Mouse (Mus musculus): ENCODE data around the gene Kif5c. TPM values are rescaled to one million over a fixed set of nuclear protein-coding genes. Genes with fewer than 3 reads are reported as not detected.
A peak's percentile ranks its signal among the peaks of the same experiment; 100 is the strongest.

Kif5c gene
- polyA plus RNA-seq, 1 experiment from 2014 or later, result 4.4 TPM

- no peak overlapping the region for H3K4me3 ChIP-seq (ENCODE audit: low read length)
- H3K27ac ChIP-seq (ENCODE audit: low read length), result no peak overlapping the region
- H3K27me3 ChIP-seq (replicated peaks; ENCODE audit: control insufficient read depth, insufficient read depth, low read length), result no peaks in the 10 kb centered on the region
- H3K4me1 ChIP-seq (ENCODE audit: control insufficient read depth, insufficient read depth, low read length), result no peaks in the 10 kb centered on the region
- H3K4me2 ChIP-seq (ENCODE audit: low read depth, low read length), result 0 out of 2 replicates have a peak overlapping the region, but pooled peaks have one; percentile 25
- no peak for ATAC-seq
- WGBS, result 32% methylated on average over 9 of the region's 9 CpGs
- no peaks in the 10 kb centered on the region for H3K36me3 ChIP-seq (ENCODE audit: control insufficient read depth, insufficient read depth, low read length)
- H3K9ac ChIP-seq (ENCODE audit: low read depth, low read length), result no peak overlapping the region
- H3K9me3 ChIP-seq (ENCODE audit: control insufficient read depth, low read length), result no peaks in the 10 kb centered on the region
Observed at GRCm38 (mm10) chr2:49720343-49720742, 101.2 kb downstream of the Kif5c start.

- H3K4me3 ChIP-seq (ENCODE audit: low read length), result no peak overlapping the region
- peaks cover 1% of the 10 kb centered on the region; the same call in 1 of the 2 replicates for H3K4me1 ChIP-seq (ENCODE audit: control insufficient read depth, insufficient read depth, low read length)
- no peaks in the 10 kb centered on the region for H3K9me3 ChIP-seq (ENCODE audit: control insufficient read depth, low read length)
- H3K4me2 ChIP-seq (ENCODE audit: low read depth, low read length), result no peak overlapping the region
- no peaks in the 10 kb centered on the region for H3K36me3 ChIP-seq (ENCODE audit: control insufficient read depth, insufficient read depth, low read length)
- no peaks in the 10 kb centered on the region for H3K27me3 ChIP-seq (replicated peaks; ENCODE audit: control insufficient read depth, insufficient read depth, low read length)
- ATAC-seq, result no peak
- no peak overlapping the region for H3K27ac ChIP-seq (ENCODE audit: low read length)
- 60% methylated on average over 9 of the region's 9 CpGs for WGBS
- H3K9ac ChIP-seq (ENCODE audit: low read depth, low read length), result no peak overlapping the region
Observed at GRCm38 (mm10) chr2:49722331-49722730, 103.2 kb downstream of the Kif5c start.

GRCm38 (mm10) chr2:49722983-49723382, 103.9 kb downstream of the Kif5c start:
- 72% methylated on average over 13 of the region's 13 CpGs for WGBS
- Histone ChIP-seq H3K27me3 (replicated peaks; ENCODE audit: control insufficient read depth, insufficient read depth, low read length) (no peaks in the 10 kb centered on the region), H3K4me3 (ENCODE audit: low read length) (no peak overlapping the region), H3K4me2 (ENCODE audit: low read depth, low read length) (no peak overlapping the region), H3K9ac (ENCODE audit: low read depth, low read length) (no peak overlapping the region), H3K4me1 (ENCODE audit: control insufficient read depth, insufficient read depth, low read length) (peaks cover 3% of the 10 kb centered on the region; the same call in 1 of the 2 replicates), H3K36me3 (ENCODE audit: control insufficient read depth, insufficient read depth, low read length) (no peaks in the 10 kb centered on the region), H3K27ac (ENCODE audit: low read length) (no peak overlapping the region), H3K9me3 (ENCODE audit: control insufficient read depth, low read length) (no peaks in the 10 kb centered on the region)
- ATAC-seq, result no peak

GRCm38 (mm10) chr2:49726672-49727071, 107.6 kb downstream of the Kif5c start:
- Histone ChIP-seq H3K27ac (ENCODE audit: low read length) (no peak overlapping the region), H3K4me1 (ENCODE audit: control insufficient read depth, insufficient read depth, low read length) (peaks cover 11% of the 10 kb centered on the region), H3K9me3 (ENCODE audit: control insufficient read depth, low read length) (no peaks in the 10 kb centered on the region), H3K9ac (ENCODE audit: low read depth, low read length) (no peak overlapping the region), H3K27me3 (replicated peaks; ENCODE audit: control insufficient read depth, insufficient read depth, low read length) (no peaks in the 10 kb centered on the region), H3K4me3 (ENCODE audit: low read length) (no peak overlapping the region), H3K4me2 (ENCODE audit: low read depth, low read length) (no peak overlapping the region), H3K36me3 (ENCODE audit: control insufficient read depth, insufficient read depth, low read length) (no peaks in the 10 kb centered on the region)
- WGBS, result 87% methylated on average over 11 of the region's 11 CpGs
- no peak for ATAC-seq

GRCm38 (mm10) chr2:49727199-49727598, 108.1 kb downstream of the Kif5c start:
- 7% methylated on average over 7 of the region's 7 CpGs for WGBS
- H3K9ac ChIP-seq (ENCODE audit: low read depth, low read length), result no peak overlapping the region
- no peaks in the 10 kb centered on the region for H3K27me3 ChIP-seq (replicated peaks; ENCODE audit: control insufficient read depth, insufficient read depth, low read length)
- H3K27ac ChIP-seq (ENCODE audit: low read length), result no peak overlapping the region
- peak; percentile 86 for ATAC-seq
- no peak overlapping the region for H3K4me2 ChIP-seq (ENCODE audit: low read depth, low read length)
- no peak overlapping the region for H3K4me3 ChIP-seq (ENCODE audit: low read length)
- peaks cover 11% of the 10 kb centered on the region for H3K4me1 ChIP-seq (ENCODE audit: control insufficient read depth, insufficient read depth, low read length)
- no peaks in the 10 kb centered on the region for H3K9me3 ChIP-seq (ENCODE audit: control insufficient read depth, low read length)
- no peaks in the 10 kb centered on the region for H3K36me3 ChIP-seq (ENCODE audit: control insufficient read depth, insufficient read depth, low read length)

GRCm38 (mm10) chr2:49727686-49728085, 108.6 kb downstream of the Kif5c start:
- H3K27ac ChIP-seq (ENCODE audit: low read length), result no peak overlapping the region
- H3K27me3 ChIP-seq (replicated peaks; ENCODE audit: control insufficient read depth, insufficient read depth, low read length), result no peaks in the 10 kb centered on the region
- no peak overlapping the region for H3K4me3 ChIP-seq (ENCODE audit: low read length)
- no peak overlapping the region for H3K9ac ChIP-seq (ENCODE audit: low read depth, low read length)
- H3K4me1 ChIP-seq (ENCODE audit: control insufficient read depth, insufficient read depth, low read length), result peaks cover 11% of the 10 kb centered on the region
- 75% methylated on average over 4 of the region's 4 CpGs for WGBS
- H3K36me3 ChIP-seq (ENCODE audit: control insufficient read depth, insufficient read depth, low read length), result no peaks in the 10 kb centered on the region
- peak; percentile 16; the same call in 1 of the 2 replicates for ATAC-seq
- no peak overlapping the region for H3K4me2 ChIP-seq (ENCODE audit: low read depth, low read length)
- no peaks in the 10 kb centered on the region for H3K9me3 ChIP-seq (ENCODE audit: control insufficient read depth, low read length)

GRCm38 (mm10) chr2:49728896-49729610, 110.0 kb downstream of the Kif5c start:
- 80% methylated on average over 10 of the region's 10 CpGs for WGBS
- Histone ChIP-seq H3K27me3 (replicated peaks; ENCODE audit: control insufficient read depth, insufficient read depth, low read length) (no peaks in the 10 kb centered on the region), H3K9ac (ENCODE audit: low read depth, low read length) (no peak overlapping the region), H3K36me3 (ENCODE audit: control insufficient read depth, insufficient read depth, low read length) (no peaks in the 10 kb centered on the region), H3K4me2 (ENCODE audit: low read depth, low read length) (no peak overlapping the region), H3K9me3 (ENCODE audit: control insufficient read depth, low read length) (no peaks in the 10 kb centered on the region), H3K27ac (ENCODE audit: low read length) (no peak overlapping the region), H3K4me3 (ENCODE audit: low read length) (no peak overlapping the region), H3K4me1 (ENCODE audit: control insufficient read depth, insufficient read depth, low read length) (peaks cover 11% of the 10 kb centered on the region)
- no peak for ATAC-seq

- WGBS, result 75% methylated on average over 2 of the region's 2 CpGs
- H3K9me3 ChIP-seq (ENCODE audit: control insufficient read depth, low read length), result no peaks in the 10 kb centered on the region
Observed at GRCm38 (mm10) chr2:49729611-49729969, 110.5 kb downstream of the Kif5c start.

GRCm38 (mm10) chr2:49730183-49730582, 111.1 kb downstream of the Kif5c start:
- H3K27ac ChIP-seq (ENCODE audit: low read length), result no peak overlapping the region
- no peaks in the 10 kb centered on the region for H3K36me3 ChIP-seq (ENCODE audit: control insufficient read depth, insufficient read depth, low read length)
- 43% methylated on average over 5 of the region's 5 CpGs for WGBS
- H3K4me2 ChIP-seq (ENCODE audit: low read depth, low read length), result no peak overlapping the region
- H3K9ac ChIP-seq (ENCODE audit: low read depth, low read length), result no peak overlapping the region
- ATAC-seq, result peak; percentile 64
- H3K9me3 ChIP-seq (ENCODE audit: control insufficient read depth, low read length), result no peaks in the 10 kb centered on the region
- peaks cover 11% of the 10 kb centered on the region for H3K4me1 ChIP-seq (ENCODE audit: control insufficient read depth, insufficient read depth, low read length)
- no peak overlapping the region for H3K4me3 ChIP-seq (ENCODE audit: low read length)
- H3K27me3 ChIP-seq (replicated peaks; ENCODE audit: control insufficient read depth, insufficient read depth, low read length), result no peaks in the 10 kb centered on the region

More at GRCm38 (mm10) chr2:49729611-49729969, 110.5 kb downstream of the Kif5c start:
- no peaks in the 10 kb centered on the region for H3K27me3 ChIP-seq (replicated peaks; ENCODE audit: control insufficient read depth, insufficient read depth, low read length)
- no peak for ATAC-seq
- no peak overlapping the region for H3K27ac ChIP-seq (ENCODE audit: low read length)
- no peaks in the 10 kb centered on the region for H3K36me3 ChIP-seq (ENCODE audit: control insufficient read depth, insufficient read depth, low read length)
- H3K9ac ChIP-seq (ENCODE audit: low read depth, low read length), result no peak overlapping the region
- peaks cover 11% of the 10 kb centered on the region for H3K4me1 ChIP-seq (ENCODE audit: control insufficient read depth, insufficient read depth, low read length)
- H3K4me2 ChIP-seq (ENCODE audit: low read depth, low read length), result no peak overlapping the region
- H3K4me3 ChIP-seq (ENCODE audit: low read length), result no peak overlapping the region

Data from intestine, embryonic 16.5 days (tissue).